Mouse (Mus musculus) ovary, postnatal 36 days (tissue): ENCODE data around the gene Cp.
"Not testable (repeated sequence)": the region's sequence is repeated elsewhere in the genome, so short reads cannot be mapped to it uniquely, and the experiment has no call there.

ENCODE experiments used
- DNase-seq: peaks from one replicate; pipeline ENCODE4 v3.0.0; 2022; ENCODE audit warnings: low spot score, mixed read lengths

The Cp gene

GRCm38 (mm10) chr3:20007275-20007674 lies 50.4 kb downstream of the Cp start:
- DNase-seq: no peak

- DNase-seq: no peak
Observed at GRCm38 (mm10) chr3:20007759-20008158, 50.9 kb downstream of the Cp start.

GRCm38 (mm10) chr3:20010464-20010863 lies 53.6 kb downstream of the Cp start:
- no peak for DNase-seq

- DNase-seq: not testable (repeated sequence)
Observed at GRCm38 (mm10) chr3:20010905-20011304, 54.1 kb downstream of the Cp start.

GRCm38 (mm10) chr3:20014454-20014853 lies 57.6 kb downstream of the Cp start:
- no peak for DNase-seq

GRCm38 (mm10) chr3:20018076-20018475 lies 61.2 kb downstream of the Cp start:
- no peak for DNase-seq

- DNase-seq: no peak
Observed at GRCm38 (mm10) chr3:20023832-20024231, 67.0 kb downstream of the Cp start.

- DNase-seq: no peak
Observed at GRCm38 (mm10) chr3:20026481-20026880, 69.6 kb downstream of the Cp start.

GRCm38 (mm10) chr3:20026996-20027689 lies 70.3 kb downstream of the Cp start:
- DNase-seq: no peak

GRCm38 (mm10) chr3:20027788-20028187 lies 70.9 kb downstream of the Cp start:
- no peak for DNase-seq

- no peak for DNase-seq
Observed at GRCm38 (mm10) chr3:20028640-20029039, 71.8 kb downstream of the Cp start.

- DNase-seq: no peak
Observed at GRCm38 (mm10) chr3:20030807-20031206, 74.0 kb downstream of the Cp start.

GRCm38 (mm10) chr3:20033761-20034718 lies 77.2 kb downstream of the Cp start:
- DNase-seq: no peak

GRCm38 (mm10) chr3:20034719-20035404 lies 78.0 kb downstream of the Cp start, which contains the start of gene Hps3:
TSS of gene Hps3 (minus strand) at chr3:20035315.
- peak; percentile 82 for DNase-seq

GRCm38 (mm10) chr3:20036069-20036468 lies 79.2 kb downstream of the Cp start:
- no peak for DNase-seq

- DNase-seq: not testable (repeated sequence)
Observed at GRCm38 (mm10) chr3:20041461-20041860, 84.6 kb downstream of the Cp start.

GRCm38 (mm10) chr3:20044736-20045135 lies 87.9 kb downstream of the Cp start:
- not testable (repeated sequence) for DNase-seq

- DNase-seq: peak; percentile 91
Observed at GRCm38 (mm10) chr3:20057306-20058196, 100.7 kb downstream of the Cp start, which contains the start of gene Hltf. TSS of gene Hltf (plus strand) at chr3:20057811.

GRCm38 (mm10) chr3:20058197-20058541 lies 101.3 kb downstream of the Cp start:
- no peak for DNase-seq
